Mouse (Mus musculus) ES-E14 (cell line): ENCODE results near the gene Recql5.

Source experiments
- CHD2 ChIP-seq: IDR thresholded peaks from 2 replicates; pipeline ENCODE4 v1.6.1; 2014; ENCODE audit warnings: mild to moderate bottlenecking, low read depth, low read length, inconsistent platforms
- HCFC1 ChIP-seq: IDR thresholded peaks from 2 replicates; pipeline ENCODE4 v1.6.1; 2012; ENCODE audit warnings: low read length, inconsistent platforms, borderline replicate concordance; ENCODE audit not compliant: insufficient read depth
- MAFK ChIP-seq: IDR thresholded peaks from 2 replicates; pipeline ENCODE4 v1.6.1; 2014; ENCODE audit warnings: mild to moderate bottlenecking, low read depth, low read length, inconsistent platforms; ENCODE audit not compliant: insufficient read depth
- ZC3H11A ChIP-seq: IDR thresholded peaks from 2 replicates; pipeline ENCODE4 v1.6.1; 2012; ENCODE audit warnings: low read depth, mild to moderate bottlenecking, inconsistent platforms, low read length, borderline replicate concordance
- ZNF384 ChIP-seq: IDR thresholded peaks from 2 replicates; pipeline ENCODE4 v1.6.1; 2012; ENCODE audit warnings: low read depth, low read length, inconsistent platforms

DNA sequence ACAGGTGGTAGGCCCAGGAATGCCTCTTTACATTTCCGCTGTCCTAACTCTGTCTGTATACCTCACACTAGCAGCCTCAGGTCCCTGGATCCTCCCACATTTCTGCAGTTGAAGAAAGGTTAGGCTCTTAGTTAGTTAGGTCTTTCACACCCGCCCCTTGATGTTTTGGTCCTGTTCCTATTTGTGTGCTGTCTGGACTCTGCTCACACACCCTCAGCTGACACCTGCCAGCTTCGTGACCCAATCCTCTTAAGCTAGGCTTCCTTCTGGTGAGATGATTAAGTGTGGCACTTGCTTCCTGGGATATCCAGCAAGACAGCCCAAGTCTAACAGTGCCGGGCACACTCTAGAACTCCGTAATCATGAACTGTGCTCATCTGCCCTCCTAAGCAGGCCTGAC lies 26.8 kb downstream of the Recql5 start:
- TF ChIP-seq ZC3H11A (no peak), MAFK (no peak), CHD2 (no peak), ZNF384 (no peak), HCFC1 (no peak)
